Mouse (Mus musculus) activated CD4-positive, CD25-positive, alpha-beta regulatory T cell (primary cell): ENCODE measurements around the gene 5730507C01Rik. TPM values are rescaled to one million over a fixed set of nuclear protein-coding genes. Genes with fewer than 3 reads are reported as not detected.

Experiments used
- polyA plus RNA-seq, 2 experiments: library from polyadenylated mRNA; unstranded; fragments of 100-300 nt; shearing (Covaris generic); gene quantifications; one replicate each; pipeline ENCODE4 v1.2.1; 2017

5730507C01Rik gene
- 1 to 10 TPM in 1 of 2 experiments, under 1 TPM in 1; 0.49 to 1.2 TPM for polyA plus RNA-seq

GRCm38 (mm10) chr12:18514171-18514570, at the start of gene 5730507C01Rik:
5730507C01Rik (plus strand) TSS chr12:18514510.

